Mouse (Mus musculus) forebrain, embryonic 11.5 days (tissue): ENCODE data around the gene Ccdc183. TPM values are rescaled to one million over a fixed set of nuclear protein-coding genes. Genes with fewer than 3 reads are reported as not detected.

Source experiments
- ATAC-seq: fragments of 200-750 bp; cut with Nextera tagmentation; replicated peaks from 2 replicates; pipeline ENCODE4 v1.8.0; 2017; ENCODE audit warnings: moderate TSS enrichment; ENCODE audit not compliant: low FRiP score
- DNase-seq: peaks from one replicate; pipeline ENCODE4 v3.0.0-alpha.2; 2017; ENCODE audit warnings: low spot score
- H3K27ac ChIP-seq: fragments of 300-500 bp; sonication (generic); 2 replicates; pipeline ENCODE4 v1.5.1; 2014; ENCODE audit warnings: low read depth, low read length
- H3K27me3 ChIP-seq: fragments of 300-500 bp; sonication (generic); 2 replicates; pipeline ENCODE4 v1.6.1; 2014; ENCODE audit warnings: mild to moderate bottlenecking, low read length, mixed read lengths; ENCODE audit not compliant: control insufficient read depth, insufficient read depth
- H3K36me3 ChIP-seq: fragments of 300-500 bp; sonication (generic); 2 replicates; pipeline ENCODE4 v1.6.1; 2014; ENCODE audit warnings: mild to moderate bottlenecking, low read length, moderate library complexity, mixed read lengths; ENCODE audit not compliant: control insufficient read depth, insufficient read depth
- H3K4me1 ChIP-seq: fragments of 300-500 bp; sonication (generic); replicated peaks from 2 replicates; pipeline ENCODE4 v1.6.1; 2014; ENCODE audit warnings: low read length, mixed read lengths; ENCODE audit not compliant: control insufficient read depth, insufficient read depth
- H3K4me2 ChIP-seq: fragments of 300-500 bp; sonication (generic); 2 replicates; pipeline ENCODE4 v1.6.1; 2014; ENCODE audit warnings: low read depth, mild to moderate bottlenecking, low read length, moderate library complexity, mixed read lengths; ENCODE audit not compliant: severe bottlenecking
- H3K4me3 ChIP-seq: fragments of 300-500 bp; sonication (generic); 2 replicates; pipeline ENCODE4 v1.5.1; 2014; ENCODE audit warnings: low read depth, low read length
- H3K9ac ChIP-seq: fragments of 300-500 bp; sonication (generic); 2 replicates; pipeline ENCODE4 v1.6.1; 2014; ENCODE audit warnings: low read length
- H3K9me3 ChIP-seq: fragments of 300-500 bp; sonication (generic); 2 replicates; pipeline ENCODE4 v1.6.1; 2016; ENCODE audit warnings: low read length, mixed read lengths; ENCODE audit not compliant: control insufficient read depth
- WGBS: fragments of 180-500 bp; shearing (Covaris S2); extraction: QIAGEN DNeasy Blood & Tissue Kit; methylation state at CpG from one replicate; pipeline ENCODE4 v1.1.7; 2014; 5-methylcytosine and 5-hydroxymethylcytosine counted together
- polyA plus RNA-seq: library from polyadenylated mRNA; unstranded; fragments of >200 nt; fragmentation: Nextera tagmentation; extraction: Ambion mirVana; gene quantifications from 2 replicates; pipeline ENCODE4 v1.2.1, GENCODE M21; 2014

Gene Ccdc183
- polyA plus RNA-seq, 1 experiment from 2014 or later: 0.21 TPM

DNA sequence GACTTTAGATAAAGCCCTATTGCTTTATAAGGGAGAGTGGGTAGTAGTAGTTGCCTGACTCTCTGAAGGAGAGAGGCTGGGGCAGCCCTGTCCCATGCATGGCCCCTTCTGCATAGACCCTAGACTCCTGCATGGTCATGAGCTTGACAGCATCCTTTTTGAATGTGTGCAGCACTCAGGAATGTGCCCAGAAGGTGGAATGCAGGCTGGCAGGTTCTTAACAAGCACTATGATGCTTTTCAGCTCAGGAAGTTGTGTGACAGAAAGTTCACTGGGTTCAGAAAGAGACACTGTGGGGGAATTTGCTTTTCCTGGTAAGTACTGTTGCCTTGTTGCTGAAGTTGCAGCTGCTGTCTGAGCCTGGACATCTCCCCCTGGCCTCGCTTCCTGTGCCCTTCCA is 37.0 kb upstream of the Ccdc183 start:
- Histone ChIP-seq H3K27me3 (no peaks in the 10 kb centered on the region), H3K4me3 (no peak overlapping the region)
- 50% methylated on average over 1 of the region's 1 CpGs for WGBS

GRCm38 (mm10) chr2:25652902-25653301 is 35.4 kb upstream of the Ccdc183 start, which contains the start of gene Lcn8:
Gene Lcn8, plus strand, starts transcription at chr2:25653120.
- H3K4me1 ChIP-seq: no peaks in the 10 kb centered on the region
- H3K9me3 ChIP-seq: no peaks in the 10 kb centered on the region
- H3K9ac ChIP-seq: no peak within 1 kb of the TSS
- no peaks in the 10 kb centered on the region for H3K36me3 ChIP-seq
- ATAC-seq (no peak), DNase-seq (no peak)
- no peak within 1 kb of the TSS for H3K4me3 ChIP-seq
- WGBS: 64% methylated on average over 2 of the region's 2 CpGs
- H3K27ac ChIP-seq: no peak within 1 kb of the TSS
- H3K27me3 ChIP-seq: no peaks in the 10 kb centered on the region
- H3K4me2 ChIP-seq: no peak within 1 kb of the TSS

More for the DNA sequence above, 37.0 kb upstream of the Ccdc183 start:
- Histone ChIP-seq H3K36me3 (no peaks in the 10 kb centered on the region), H3K4me1 (no peaks in the 10 kb centered on the region), H3K27ac (no peak overlapping the region), H3K9me3 (no peaks in the 10 kb centered on the region), H3K4me2 (no peak overlapping the region), H3K9ac (no peak overlapping the region)
- ATAC-seq (no peak), DNase-seq (no peak)

DNA sequence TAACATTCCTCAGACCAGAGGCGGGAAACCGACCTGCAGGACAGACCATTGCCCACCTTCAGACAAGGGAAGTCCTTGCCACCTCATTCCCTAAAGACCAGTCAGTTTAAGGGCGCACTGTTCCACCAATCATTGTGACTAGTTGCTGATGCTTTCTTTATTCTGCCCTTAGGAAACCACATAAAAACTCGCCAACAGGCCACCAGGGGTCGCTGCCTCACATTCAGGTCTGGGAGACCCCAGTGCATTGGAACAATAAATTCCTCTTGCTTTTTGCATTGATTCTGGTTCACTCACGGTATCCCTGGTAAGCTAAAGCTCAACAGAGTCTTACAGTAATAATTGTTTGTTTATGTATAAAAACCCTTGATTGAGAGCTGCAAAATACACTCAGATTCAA is 22.4 kb upstream of the Ccdc183 start:
- Histone ChIP-seq H3K9ac (no peak overlapping the region), H3K4me1 (no peaks in the 10 kb centered on the region), H3K27me3 (no peaks in the 10 kb centered on the region), H3K4me2 (no peak overlapping the region), H3K4me3 (no peak overlapping the region), H3K36me3 (no peaks in the 10 kb centered on the region), H3K9me3 (no peaks in the 10 kb centered on the region), H3K27ac (no peak overlapping the region)
- ATAC-seq: no peak
- DNase-seq: peak; percentile 76
- 18% methylated on average over 6 of the region's 6 CpGs for WGBS

DNA sequence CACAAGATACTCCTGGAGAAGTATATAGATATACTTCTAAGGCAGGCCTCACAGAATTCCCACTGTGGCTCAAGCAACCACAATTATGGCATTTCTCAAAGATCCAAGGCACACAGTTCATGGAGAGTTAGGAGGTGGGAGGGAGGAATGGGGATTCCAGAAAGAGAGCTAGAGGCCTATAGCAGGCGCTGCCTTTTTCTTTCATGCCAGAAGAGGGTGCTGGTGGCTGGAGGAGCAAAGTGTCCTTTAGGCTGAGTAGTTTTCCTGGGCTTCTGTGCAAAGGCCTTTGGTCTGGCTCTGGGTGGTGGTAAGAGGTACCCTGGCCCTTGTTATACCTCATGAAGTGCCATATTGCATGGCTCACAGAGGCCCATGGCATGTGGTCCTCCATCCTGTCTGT is 16.6 kb upstream of the Ccdc183 start:
- H3K4me2 ChIP-seq: no peak overlapping the region
- 30% methylated on average over 1 of the region's 1 CpGs for WGBS
- H3K27me3 ChIP-seq: no peaks in the 10 kb centered on the region
- no peaks in the 10 kb centered on the region for H3K4me1 ChIP-seq
- no peak overlapping the region for H3K4me3 ChIP-seq
- DNase-seq (no peak), ATAC-seq (no peak)
- H3K36me3 ChIP-seq: no peaks in the 10 kb centered on the region
- H3K9me3 ChIP-seq: no peaks in the 10 kb centered on the region
- no peak overlapping the region for H3K9ac ChIP-seq
- no peak overlapping the region for H3K27ac ChIP-seq

DNA sequence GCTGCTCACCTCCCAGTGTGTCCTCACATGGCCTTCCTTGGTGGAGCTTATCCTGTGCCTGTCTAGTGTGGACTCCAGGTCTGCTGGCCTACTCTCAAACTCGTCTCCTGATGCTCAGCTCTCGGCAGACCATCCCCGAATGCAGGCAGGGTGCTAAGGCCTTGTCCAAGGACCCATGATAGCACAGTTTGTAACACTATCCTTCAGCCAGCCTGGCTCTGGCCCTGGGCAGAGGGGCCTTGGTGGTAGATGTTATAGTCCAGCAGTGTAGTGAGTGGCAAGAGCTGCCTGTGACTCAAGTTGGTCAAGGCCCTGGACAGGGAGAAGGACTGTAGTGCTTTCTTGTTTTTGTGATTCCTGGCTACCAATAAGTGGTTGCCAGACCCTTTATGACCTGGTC is 16.1 kb upstream of the Ccdc183 start:
- 83% methylated on average over 3 of the region's 3 CpGs for WGBS

DNA sequence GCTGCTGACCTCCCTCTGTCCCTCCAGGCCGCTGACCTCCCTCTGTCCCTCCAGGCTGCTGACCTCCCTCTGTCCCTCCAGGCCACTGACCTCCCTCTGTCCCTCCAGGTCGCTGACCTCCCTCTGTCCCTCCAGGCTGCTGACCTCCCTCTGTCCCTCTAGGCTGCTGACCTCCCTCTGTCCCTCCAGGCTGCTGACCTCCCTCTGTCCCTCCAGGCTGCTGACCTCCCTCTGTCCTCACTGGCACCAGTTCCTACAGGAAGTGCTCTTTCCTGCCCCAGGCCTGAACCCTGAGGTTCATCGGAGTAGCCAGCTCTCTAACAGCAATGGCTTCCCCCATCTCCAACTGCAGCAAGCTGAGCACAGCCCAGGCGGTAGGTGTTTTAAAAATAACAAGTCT is 11.3 kb upstream of the Ccdc183 start:
- H3K36me3 ChIP-seq: no peaks in the 10 kb centered on the region
- no peak for DNase-seq
- H3K27ac ChIP-seq: no peak overlapping the region
- no peak overlapping the region for H3K4me3 ChIP-seq
- H3K4me2 ChIP-seq: no peak overlapping the region
- 61% methylated on average over 4 of the region's 4 CpGs for WGBS
- no peaks in the 10 kb centered on the region; the same call in 1 of the 2 replicates for H3K27me3 ChIP-seq
- no peak overlapping the region for H3K9ac ChIP-seq
- ATAC-seq: no peak
- no peaks in the 10 kb centered on the region for H3K9me3 ChIP-seq
- H3K4me1 ChIP-seq: no peaks in the 10 kb centered on the region

More for the DNA sequence above, 16.1 kb upstream of the Ccdc183 start:
- DNase-seq (no peak), ATAC-seq (no peak)
- no peaks in the 10 kb centered on the region for H3K36me3 ChIP-seq
- H3K4me2 ChIP-seq: no peak overlapping the region
- H3K9me3 ChIP-seq: no peaks in the 10 kb centered on the region
- H3K4me1 ChIP-seq: no peaks in the 10 kb centered on the region
- H3K27me3 ChIP-seq: no peaks in the 10 kb centered on the region
- no peak overlapping the region for H3K27ac ChIP-seq
- no peak overlapping the region for H3K9ac ChIP-seq
- no peak overlapping the region for H3K4me3 ChIP-seq

DNA sequence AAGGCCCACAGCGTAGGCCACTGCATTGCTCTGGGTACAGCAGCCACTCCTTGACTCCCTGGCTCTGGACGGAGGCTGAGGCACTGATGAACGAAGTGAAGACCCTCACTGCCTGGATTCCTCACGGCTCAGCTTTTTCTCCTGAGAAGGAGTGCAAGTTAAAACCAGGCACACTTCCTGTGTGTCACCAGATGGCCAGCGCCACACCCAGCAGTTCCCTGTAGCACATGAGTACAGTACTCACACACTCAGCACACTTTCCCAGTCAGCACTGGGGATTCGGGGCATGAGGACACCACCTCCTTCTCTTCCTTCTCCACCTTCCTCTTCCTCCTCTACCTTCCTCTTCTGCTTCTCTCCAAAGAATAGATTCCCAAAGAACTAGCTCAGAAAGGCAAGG is 10.3 kb upstream of the Ccdc183 start, which contains the start of gene Fcna:
Gene Fcna, minus strand, starts transcription at position 220 of the 400 bp plus-strand sequence.
- ATAC-seq (no peak), DNase-seq (no peak)
- no peak within 1 kb of the TSS for H3K27ac ChIP-seq
- no peak within 1 kb of the TSS for H3K4me3 ChIP-seq
- H3K36me3 ChIP-seq: no peaks in the 10 kb centered on the region
- no peak within 1 kb of the TSS for H3K4me2 ChIP-seq
- no peaks in the 10 kb centered on the region; the same call in 1 of the 2 replicates for H3K27me3 ChIP-seq
- 80% methylated on average over 6 of the region's 6 CpGs for WGBS
- H3K4me1 ChIP-seq: no peaks in the 10 kb centered on the region
- no peaks in the 10 kb centered on the region for H3K9me3 ChIP-seq
- H3K9ac ChIP-seq: no peak within 1 kb of the TSS

DNA sequence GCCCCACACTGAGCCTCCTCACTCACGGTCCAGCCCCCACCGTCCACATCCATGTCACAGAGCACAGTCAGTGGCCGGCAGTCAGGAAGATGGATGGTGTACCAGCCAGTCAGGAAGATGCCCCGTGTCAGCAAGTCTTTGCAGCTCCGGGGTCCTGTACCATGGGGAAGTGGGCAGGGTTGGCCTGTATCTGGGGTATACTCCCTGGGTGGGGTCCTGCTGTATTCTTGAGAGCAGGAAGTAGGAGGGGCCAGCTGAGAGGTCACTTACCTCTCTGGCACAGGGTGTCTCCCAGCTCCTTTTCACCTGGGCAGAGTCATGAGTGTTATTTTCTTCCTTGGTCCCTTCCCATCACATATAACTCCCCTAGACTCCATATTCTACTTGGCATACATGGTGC is 8.5 kb upstream of the Ccdc183 start:
- WGBS: 80% methylated on average over 5 of the region's 5 CpGs
- ATAC-seq: no peak

More for the DNA sequence above, 8.5 kb upstream of the Ccdc183 start:
- Histone ChIP-seq H3K4me1 (no peaks in the 10 kb centered on the region; the same call in 1 of the 2 replicates), H3K27ac (no peak overlapping the region), H3K9me3 (no peaks in the 10 kb centered on the region), H3K4me2 (no peak overlapping the region), H3K36me3 (no peaks in the 10 kb centered on the region), H3K4me3 (no peak overlapping the region), H3K9ac (no peak overlapping the region), H3K27me3 (no peaks in the 10 kb centered on the region; the same call in 1 of the 2 replicates)
- no peak for DNase-seq
